Mouse (Mus musculus): ENCODE results near the gene Fsd2.

Gene Fsd2

GRCm38 (mm10) chr7:81541924-81542524 lies 24.7 kb downstream of the Fsd2 start:
- DNase-seq (ENCODE audit: low read depth, low spot score), result no peak

- no peak for DNase-seq (ENCODE audit: low read depth, low spot score)
Measured at GRCm38 (mm10) chr7:81540999-81541398, 25.7 kb downstream of the Fsd2 start.

DNA sequence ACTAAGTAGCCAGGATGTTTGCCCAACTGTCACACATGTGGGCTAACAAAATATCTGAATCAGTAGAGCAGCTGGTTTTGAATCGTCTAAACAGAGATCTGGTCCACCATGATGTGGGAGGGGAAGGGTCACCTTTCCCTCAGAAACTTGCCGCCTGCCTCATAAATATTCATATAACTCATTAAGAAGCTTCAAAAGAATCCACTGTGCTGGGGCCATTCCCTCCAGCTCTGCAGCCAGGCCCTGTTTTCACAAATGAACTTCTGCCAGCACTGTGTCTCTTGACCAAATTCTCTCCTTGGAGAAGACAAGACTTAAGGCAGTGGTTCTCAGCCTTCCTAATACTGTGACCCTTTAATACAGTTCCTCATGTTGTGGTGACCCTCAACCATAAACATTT lies 27.2 kb downstream of the Fsd2 start:
- DNase-seq (ENCODE audit: low read depth, low spot score), result peak; percentile 55

DNA sequence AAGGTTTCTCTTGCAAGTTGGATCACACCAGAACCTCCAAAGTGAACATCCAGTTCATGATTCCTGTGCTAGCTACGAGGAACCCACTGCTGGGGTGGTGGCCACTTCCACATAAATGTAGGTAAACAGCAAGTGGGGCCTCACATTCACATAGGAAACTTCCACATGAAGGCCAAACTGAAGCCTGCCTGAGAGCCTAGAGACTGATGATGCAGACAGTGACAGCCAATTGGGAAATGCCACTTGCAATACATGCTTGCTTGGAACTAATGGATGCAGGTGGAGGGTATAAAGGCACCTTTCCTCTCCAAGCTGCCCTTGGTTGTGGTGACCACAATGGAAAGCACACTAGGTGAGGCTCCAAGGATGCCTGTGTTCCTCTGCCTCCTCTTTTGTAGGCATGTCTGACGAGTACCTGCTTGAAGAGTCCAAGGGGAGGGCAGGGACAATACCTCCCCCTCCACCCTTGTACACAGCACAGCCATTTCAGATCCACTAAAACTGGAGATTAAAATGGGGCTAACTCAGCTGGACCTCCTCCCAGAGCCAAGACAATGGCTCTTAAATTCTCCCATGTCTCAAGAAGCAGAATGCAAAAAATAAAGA lies 28.6 kb downstream of the Fsd2 start:
- DNase-seq (ENCODE audit: low read depth, low spot score), result no peak

DNA sequence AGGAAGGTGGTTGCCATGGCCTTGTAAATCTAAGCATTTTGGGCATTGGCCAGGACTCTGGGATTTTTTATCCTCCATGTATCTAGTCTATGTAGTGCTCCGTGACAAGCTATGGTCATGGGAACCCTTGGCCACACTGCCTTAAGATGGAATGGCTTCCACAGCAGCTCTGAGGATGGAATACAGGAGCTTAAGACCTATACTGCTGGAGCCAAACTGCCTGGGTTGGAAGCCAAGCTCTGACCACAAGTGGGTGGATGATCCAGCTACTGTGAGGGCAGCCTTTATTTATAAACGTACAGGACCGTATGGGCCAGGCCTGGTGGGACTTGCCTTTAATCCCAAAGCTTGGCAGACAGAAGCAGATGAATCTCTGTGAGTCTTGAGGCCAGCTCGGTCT lies 30.3 kb downstream of the Fsd2 start:
- DNase-seq (ENCODE audit: low read depth, low spot score), result no peak

GRCm38 (mm10) chr7:81531462-81531861 lies 35.3 kb downstream of the Fsd2 start:
- DNase-seq (ENCODE audit: low read depth, low spot score), result no peak

DNA sequence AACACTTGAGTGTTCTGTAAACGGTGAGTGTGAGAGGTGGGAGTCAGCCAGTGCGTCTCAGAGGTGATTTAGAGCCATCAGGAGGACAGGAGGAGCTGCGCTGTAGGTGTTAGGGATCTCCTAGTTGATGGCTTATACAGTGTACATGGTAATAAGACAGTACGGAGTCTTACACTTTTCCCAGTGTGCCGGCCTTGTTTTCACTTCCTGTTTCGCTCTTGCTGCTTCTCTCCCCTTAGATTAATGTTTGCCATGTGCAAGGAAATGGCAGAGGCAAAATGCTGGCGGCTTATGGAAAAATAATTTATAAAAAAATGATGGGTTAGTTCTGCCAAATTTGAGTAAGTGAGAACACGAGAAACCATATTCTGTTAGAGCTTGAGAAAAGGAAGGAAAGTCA lies 37.8 kb downstream of the Fsd2 start:
- no peak for DNase-seq (ENCODE audit: low read depth, low spot score)

GRCm38 (mm10) chr7:81523663-81524017 lies 43.1 kb downstream of the Fsd2 start:
- DNase-seq (ENCODE audit: low read depth, low spot score), result no peak

DNA sequence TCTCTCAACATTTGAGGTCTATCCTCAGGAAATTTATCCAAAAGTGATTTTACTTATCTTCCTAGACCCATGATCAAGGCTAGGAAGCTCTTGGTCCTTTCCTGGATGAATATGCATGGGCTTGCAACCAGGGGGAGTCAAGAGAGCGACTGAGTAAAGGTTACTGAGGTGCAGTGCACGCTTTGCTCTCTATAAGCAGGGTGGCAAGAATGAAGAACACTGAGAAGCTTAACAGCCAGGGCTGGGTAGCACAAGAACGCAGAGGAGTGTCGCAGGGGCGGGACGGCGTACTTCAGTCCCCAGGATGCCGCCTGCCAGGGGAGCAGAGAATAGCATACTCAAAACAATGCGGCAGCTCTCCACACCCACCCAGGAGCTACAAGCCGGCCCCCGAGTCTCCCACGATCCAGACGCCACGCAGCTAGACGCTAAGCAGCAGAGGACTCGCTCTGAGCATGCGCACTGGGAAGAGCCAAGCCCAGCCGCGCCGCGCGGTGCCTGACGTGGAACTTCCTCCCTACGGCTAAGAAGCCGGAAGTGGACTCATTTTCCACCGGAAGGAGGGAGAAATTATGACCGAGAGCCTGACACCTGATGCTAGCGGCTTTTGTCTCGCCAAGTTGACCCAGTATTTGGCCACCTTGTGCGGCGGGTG lies 43.6 kb downstream of the Fsd2 start:
- DNase-seq (ENCODE audit: low read depth, low spot score), result peak; percentile 99

DNA sequence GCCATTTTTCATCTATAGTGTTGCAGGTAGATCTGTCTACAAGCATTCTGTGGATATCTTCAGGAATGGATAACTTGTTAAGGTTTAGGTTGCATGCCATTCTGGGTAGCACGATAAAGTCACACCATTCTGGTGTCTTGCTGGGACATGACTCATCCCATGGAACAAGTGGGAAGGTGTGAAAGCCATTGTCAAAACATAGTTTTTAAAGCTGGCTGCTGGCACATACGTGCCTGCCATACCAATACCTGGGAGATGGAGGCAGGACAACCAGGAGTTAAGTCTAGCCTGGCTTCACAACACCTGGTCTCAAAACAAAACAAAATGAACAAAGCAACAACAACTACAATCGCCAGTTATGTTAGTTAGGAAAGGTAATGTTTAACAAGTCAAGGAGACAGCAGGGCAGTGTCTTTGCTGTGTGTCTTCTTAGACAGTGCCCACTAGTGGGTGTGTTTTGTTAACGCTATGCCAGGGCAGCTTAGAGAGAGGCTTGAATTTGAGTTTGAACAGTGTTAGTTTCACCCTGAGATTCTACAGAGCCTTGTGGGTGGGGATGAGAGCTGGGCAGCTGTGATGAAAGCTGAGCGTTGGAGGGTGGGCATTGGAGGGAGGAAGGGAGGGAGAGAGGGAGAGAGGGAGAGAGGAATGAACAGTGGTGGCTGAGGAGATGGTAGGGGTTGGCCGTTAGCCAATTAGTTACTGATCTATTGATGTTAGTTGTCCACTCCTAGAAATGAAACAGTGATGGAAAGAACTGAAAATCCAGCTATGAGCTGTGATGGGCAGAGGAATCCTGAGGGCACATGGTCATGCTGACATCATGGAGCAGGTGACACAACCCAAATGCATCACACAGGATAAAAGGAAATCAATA lies 50.4 kb downstream of the Fsd2 start:
- DNase-seq (ENCODE audit: low read depth, low spot score), result no peak

DNA sequence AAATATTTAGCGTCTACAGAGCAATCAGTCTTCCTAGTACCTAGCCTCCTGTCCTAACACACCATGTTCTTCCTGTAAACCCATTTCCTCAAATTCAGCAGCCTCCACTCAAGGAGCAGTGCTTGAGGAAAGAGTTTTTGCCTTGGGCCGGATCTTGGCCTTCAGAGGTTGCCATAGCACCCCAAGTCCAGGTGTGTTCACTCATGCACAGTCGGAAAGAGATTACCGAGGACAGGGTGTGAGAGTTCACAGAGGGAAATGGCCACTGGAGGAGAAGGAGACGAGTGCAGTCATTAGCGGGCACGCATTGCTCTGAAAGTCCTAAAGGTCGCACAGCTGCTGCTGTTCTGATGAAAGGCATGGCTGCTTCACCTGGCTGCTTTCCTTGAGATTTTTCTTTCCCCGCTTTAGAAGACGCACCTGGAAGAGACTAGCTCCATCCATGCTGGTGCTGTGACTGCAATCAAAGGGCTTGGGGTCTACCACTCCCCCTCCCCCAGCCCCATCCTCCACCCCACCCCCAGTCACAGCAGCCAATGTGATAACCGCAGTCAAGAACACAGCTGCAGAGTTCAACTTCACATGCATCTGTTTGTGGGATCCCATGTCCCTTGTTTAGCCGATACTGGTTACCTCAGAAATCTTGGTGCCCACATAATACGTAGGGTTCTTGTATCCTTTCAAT lies 51.7 kb downstream of the Fsd2 start:
- DNase-seq (ENCODE audit: low read depth, low spot score), result peak; percentile 70

DNA sequence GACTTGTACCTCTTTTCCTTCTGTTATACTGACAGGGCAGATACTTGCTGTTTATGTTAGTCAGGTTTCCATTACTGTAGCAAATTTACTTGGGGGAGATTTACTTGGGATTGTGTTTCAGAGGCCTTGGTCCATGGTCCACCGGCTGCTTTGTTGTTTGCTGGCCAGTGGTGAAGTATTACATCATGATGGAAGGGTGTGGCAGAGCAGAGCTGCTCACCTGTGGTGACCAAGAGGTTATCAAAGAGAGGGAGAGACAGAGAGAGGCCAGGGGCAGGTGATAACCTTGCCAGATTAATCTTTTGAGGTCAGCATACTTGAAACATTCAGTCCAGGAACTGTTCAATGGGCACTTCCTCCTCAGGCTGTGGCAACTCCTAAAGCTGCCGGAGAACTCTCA lies 65.7 kb downstream of the Fsd2 start:
- DNase-seq (ENCODE audit: low read depth, low spot score), result no peak

DNA sequence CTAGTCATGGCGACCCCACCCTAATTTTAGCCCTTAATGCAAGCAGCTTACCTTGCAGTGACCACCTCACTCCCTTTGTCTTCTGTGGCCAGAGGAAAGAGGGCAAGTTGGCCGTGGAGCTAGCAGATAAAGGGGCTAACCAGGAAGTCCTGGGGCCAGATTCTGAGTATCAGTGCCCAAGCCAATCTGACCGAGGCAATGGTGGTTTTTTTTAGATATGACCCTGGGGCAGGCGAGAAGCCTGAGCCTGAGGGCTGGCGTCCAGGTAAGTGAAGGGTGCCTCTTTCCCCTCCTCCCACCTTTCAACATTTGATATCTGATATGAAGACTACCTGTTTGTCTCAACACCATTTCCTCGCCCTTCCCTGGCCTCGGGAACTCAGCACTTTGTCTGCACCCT lies 68.6 kb downstream of the Fsd2 start, which contains the start of gene BC048679:
Gene BC048679, minus strand, starts transcription at position 101 of the 400 bp plus-strand sequence.
- no peak for DNase-seq (ENCODE audit: low read depth, low spot score)

DNA sequence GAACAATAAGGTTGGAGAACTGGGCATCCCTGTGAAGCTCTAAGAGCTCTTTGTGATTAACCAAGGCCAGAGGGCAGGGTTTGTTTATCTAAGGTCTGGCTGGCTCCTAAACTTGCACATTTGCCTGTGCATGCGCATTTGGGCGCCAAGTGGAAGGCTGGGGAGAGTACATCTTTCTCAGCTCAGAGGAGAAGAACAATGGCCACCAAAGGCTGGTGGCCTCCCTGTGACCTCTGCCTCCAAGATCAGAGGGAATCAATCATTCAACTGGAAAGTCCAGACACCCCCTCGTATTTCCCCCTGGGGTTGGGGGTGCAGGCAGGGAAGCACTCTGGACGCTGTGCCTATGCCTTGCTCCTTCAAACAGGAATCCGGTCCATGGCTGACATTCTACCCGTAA lies 69.6 kb downstream of the Fsd2 start:
- DNase-seq (ENCODE audit: low read depth, low spot score), result peak; percentile 32

DNA sequence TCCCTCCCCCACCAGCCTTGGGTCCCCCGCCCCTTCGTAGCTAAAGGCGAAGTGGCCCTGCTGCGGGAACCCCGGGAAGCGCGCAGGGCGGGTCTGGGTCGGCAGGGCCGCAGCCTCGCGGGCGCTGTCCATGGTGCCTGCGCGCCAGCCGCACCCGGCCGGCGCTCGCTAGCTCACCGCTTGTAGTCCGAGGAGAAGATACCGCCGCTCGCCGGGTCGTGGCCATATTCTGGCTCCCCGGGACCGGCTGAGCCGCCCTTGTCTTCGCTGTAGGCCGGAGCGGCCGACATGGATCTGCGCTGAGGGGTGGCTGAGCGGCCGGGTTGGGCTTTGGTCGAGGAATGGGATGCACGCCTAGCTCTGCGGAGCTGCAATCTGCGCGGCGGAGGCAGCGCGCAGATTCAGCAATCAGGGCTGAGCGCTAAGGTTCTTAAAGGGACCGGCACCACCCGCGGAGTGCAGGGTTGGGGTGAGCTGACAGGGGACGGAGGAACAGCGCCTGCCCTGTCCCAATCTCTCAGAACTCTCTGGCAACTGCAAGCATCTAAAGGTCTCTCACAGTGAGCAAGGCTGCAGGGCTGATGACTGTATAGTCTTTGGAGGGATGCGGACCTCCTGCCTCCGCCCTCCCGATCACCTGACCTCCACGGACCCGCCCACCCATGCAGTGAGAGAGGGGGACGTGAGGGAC lies 73.3 kb downstream of the Fsd2 start, which contains the start of gene Ap3b2:
Gene Ap3b2, minus strand, starts transcription at position 595 of the 691 bp plus-strand sequence.
- DNase-seq (ENCODE audit: low read depth, low spot score), result peak; percentile 90

DNA sequence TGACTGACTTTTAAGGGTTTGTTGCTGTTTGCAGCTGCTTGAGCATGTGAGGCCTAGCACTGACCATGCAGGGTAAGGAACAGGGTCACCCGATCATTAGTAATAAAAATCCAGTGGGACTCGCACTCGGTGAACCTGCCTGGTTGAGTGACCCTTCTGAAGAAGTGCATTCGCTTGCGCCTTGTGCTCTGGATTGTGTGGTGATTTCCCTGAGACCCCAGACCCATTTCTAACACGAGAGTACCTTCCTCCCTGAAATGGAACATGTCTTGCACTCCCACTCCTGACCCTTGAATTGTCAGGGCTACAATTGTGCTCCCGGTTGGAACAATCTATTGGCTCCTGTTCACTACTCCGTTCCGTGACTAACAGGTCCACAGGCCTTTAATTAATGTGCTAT lies 74.1 kb downstream of the Fsd2 start:
- DNase-seq (ENCODE audit: low read depth, low spot score), result no peak

GRCm38 (mm10) chr7:81489649-81490048 lies 77.1 kb downstream of the Fsd2 start:
- DNase-seq (ENCODE audit: low read depth, low spot score), result no peak

Data from ZHBTc4 (cell line).